Mouse (Mus musculus) mouse trophoblast stem cell (cell line): ENCODE results near the gene Gstp2.

Experiments
- in situ Hi-C, 2 experiments: fragments of 300-500 bp; cut with MseI, MboI; formaldehyde crosslinking; loops; 2 replicates in 1 of 2; 3 replicates in 1 of 2; pipeline ENCODE4 v1.15.1; 2025

The Gstp2 gene

GRCm38 (mm10) chr19:4045966-4046865, at the start of gene Gstp2:
TSS of gene Gstp2 (minus strand) at chr19:4046023.
- in situ Hi-C loops: no loop called here

- in situ Hi-C loops: no loop called here
Measured at GRCm38 (mm10) chr19:4094774-4095303, 49.0 kb upstream of the Gstp2 start.

GRCm38 (mm10) chr19:4094348-4094747, 48.5 kb upstream of the Gstp2 start:
- in situ Hi-C loops: no loop called here

- in situ Hi-C loops: no loop called here
Measured at GRCm38 (mm10) chr19:4093772-4094171, 47.9 kb upstream of the Gstp2 start.

- in situ Hi-C loops: no loop called here
Measured at GRCm38 (mm10) chr19:4092750-4093149, 46.9 kb upstream of the Gstp2 start.

- in situ Hi-C loops: no loop called here
Measured at GRCm38 (mm10) chr19:4091383-4091782, 45.6 kb upstream of the Gstp2 start.

DNA sequence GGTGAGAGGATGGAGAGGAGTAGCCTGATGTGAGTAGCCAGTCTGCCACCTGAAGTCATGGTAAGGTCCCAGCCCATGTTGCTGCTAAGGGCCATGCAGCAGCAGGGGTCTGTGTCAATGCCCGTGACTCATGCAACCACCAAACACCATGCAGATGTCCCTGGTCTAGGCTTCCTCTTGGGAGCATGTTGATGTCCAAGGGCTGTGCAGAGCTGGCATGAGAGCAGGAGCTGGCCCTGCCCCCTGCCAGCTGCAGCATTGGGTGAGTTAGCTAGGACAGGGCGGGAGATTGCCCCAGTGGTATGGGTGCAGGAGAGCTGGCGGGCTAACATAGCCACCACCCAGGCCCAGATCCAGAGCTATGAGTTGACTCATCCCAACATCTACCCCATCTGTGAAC, 44.6 kb upstream of the Gstp2 start:
- in situ Hi-C loops: no loop called here

GRCm38 (mm10) chr19:4089128-4089527, 43.3 kb upstream of the Gstp2 start:
- in situ Hi-C loops: loop anchor here (5.0 kb wide), 1 partner anchor 37 kb away; no protein-coding TSS in a partner anchor

DNA sequence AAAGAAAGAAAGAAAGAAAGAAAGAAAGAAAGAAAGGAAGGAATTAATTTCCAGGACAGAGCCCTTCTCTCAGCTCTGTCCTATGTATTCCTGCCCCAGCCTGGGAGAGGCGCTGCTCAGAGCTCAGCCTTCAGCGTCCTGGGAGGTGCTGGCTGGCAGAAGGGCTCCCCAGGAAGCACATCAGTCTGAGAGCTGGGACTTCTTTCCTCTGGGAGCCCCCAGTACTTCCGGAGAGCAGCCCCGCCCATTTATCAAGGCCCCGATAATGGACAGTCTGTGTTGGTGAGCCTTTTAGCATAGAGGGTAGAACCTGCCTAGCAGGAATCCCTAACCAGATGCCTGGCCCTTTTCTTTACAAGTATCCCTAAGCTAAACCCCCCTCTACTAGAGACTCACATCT, 42.3 kb upstream of the Gstp2 start:
- in situ Hi-C loops: loop anchor here (5.0 kb wide), 1 partner anchor 36 kb away; no protein-coding TSS in a partner anchor

- in situ Hi-C loops: loop anchor here (5.0 kb wide), 1 partner anchor 35 kb away; no protein-coding TSS in a partner anchor
Measured at GRCm38 (mm10) chr19:4087090-4087489, 41.3 kb upstream of the Gstp2 start.

DNA sequence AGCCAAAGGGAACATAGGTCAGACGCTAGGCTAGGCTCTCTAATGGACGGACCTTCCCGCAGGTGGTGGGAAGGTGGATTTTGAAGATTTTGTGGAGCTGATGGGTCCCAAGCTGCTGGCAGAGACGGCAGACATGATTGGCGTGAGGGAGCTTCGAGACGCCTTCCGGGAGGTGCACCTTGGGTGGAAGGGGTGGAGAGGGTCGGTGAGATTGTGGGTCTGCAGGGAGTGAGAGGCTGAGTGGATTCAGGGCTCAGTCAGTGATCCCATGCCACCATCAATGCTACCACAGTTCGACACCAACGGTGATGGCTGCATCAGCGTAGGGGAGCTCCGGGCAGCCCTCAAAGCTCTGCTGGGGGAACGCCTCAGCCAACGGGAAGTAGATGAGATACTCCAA, 40.3 kb upstream of the Gstp2 start:
- in situ Hi-C loops: loop anchor here (5.0 kb wide), 1 partner anchor 34 kb away; no protein-coding TSS in a partner anchor

DNA sequence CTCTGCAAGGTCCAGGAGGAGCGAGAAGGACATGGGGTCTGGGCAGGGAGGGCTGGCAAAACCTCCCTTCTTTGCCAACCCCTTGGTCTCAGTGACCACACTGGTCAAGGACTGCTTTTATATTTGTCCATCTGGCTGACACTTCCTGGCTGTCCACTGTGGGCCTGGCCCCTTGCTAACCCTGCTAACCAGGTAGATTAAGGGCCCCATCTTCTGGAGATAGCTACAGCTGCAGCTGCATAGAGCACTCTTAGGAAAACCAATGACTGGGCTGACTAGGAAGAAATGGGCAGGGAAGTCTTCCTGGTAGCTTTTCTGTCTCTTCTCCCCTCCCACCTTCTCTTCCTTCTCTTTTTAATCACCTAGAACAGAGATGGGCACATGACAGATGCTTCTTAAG, 39.2 kb upstream of the Gstp2 start:
- in situ Hi-C loops: loop anchor here (5.0 kb wide), 1 partner anchor 33 kb away; no protein-coding TSS in a partner anchor

DNA sequence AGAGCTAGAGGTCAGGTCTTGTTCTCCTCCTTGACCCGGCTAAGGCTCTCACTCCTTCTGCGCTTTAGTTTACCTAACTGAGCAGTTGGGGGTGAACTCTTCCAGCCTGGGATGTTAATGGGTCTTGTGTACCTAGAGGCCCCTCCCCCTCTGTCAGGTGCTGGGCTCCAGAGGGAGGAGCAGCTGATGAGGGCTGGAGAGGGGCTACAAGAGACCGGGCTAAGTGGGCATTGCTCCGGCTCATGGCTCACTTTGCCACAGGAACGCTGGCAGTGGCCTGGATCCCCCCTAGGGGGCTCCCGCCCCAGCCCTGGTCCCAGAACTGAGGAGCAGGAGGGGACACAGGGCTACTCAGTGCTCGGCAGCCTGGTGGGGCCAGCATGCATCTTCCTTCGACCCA, 38.0 kb upstream of the Gstp2 start:
- in situ Hi-C loops: no loop called here

DNA sequence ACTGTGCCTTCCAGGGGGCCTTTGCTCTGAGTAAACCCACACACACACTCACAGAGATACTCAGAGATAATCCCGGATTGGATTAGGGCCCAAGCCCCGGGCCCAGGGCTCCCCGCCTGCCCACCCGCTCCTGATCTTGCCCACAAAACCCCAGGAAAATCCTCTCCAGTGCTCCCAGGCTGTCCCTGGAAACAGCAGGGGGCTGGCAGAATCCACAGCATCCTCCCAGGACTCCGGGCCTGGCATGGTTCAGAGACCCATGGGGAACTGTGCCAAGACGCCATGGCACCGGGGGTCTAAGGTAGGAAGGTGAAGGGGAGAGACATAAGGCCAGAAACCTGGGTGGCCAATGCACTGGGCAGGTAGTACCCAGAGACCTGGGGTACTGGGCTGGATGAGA, 37.5 kb upstream of the Gstp2 start:
- in situ Hi-C loops: no loop called here

DNA sequence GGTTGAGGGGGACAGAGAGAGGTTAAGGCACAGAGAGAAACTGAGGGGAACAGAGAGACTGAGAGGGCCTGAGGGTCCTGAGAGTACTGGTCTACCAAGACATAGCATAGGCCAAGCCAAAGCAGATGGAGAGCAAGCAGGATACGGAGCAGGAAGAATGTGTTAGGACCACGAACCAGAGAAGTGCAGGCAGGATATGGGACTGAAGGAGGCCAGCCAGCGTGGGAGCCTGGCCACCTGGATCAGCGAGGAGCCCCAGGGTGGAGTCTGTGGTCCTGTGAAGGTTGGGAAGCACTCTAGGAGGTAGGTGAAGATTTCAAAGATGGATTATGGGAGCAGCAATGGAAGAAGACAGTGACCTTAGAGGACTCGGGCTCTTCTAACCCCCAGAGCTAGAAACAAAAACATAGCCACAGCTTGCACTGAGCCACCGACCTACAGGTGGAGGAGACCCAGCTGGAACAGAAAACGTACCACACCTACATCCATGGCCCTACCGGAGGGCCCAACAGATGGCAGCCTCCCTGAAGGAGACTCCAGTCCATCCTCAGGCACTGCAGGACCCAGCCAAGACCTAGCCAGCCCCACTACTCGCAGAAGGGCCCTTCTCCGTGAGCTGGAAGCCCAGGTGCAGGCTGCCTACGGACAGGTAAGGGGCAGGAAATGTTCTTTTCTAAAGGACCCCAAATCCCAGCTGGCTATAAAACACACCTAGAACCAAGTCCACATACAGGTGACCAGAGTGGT, 36.6 kb upstream of the Gstp2 start:
- in situ Hi-C loops: no loop called here

DNA sequence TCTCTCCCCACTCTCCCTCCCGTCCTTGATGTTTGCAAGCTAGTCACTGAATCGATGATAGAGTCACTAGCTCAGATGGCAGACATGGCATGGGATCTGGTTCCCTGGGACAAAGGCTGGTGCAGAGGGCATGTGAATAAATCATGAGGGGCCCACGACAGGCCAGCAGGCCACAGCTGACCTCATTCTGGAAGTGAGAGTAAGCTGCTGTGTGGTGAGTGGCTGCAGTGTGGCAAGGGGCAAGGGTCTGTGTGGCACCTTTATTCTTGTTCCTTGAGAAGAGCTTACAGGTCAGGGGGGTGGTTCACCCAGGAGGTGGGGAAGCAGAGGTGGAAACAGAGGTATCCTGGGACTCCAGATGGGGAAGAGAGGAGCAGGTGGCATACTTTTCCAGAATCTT, 35.6 kb upstream of the Gstp2 start, which contains the start of gene Cabp2:
TSS of gene Cabp2 (plus strand) at position 185 of the 400 bp plus-strand sequence.
- in situ Hi-C loops: no loop called here

- in situ Hi-C loops: no loop called here
Measured at GRCm38 (mm10) chr19:4080511-4081009, 34.7 kb upstream of the Gstp2 start.

- in situ Hi-C loops: no loop called here
Measured at GRCm38 (mm10) chr19:4079594-4079993, 33.8 kb upstream of the Gstp2 start.

- in situ Hi-C loops: no loop called here
Measured at GRCm38 (mm10) chr19:4075531-4075930, 29.7 kb upstream of the Gstp2 start.

DNA sequence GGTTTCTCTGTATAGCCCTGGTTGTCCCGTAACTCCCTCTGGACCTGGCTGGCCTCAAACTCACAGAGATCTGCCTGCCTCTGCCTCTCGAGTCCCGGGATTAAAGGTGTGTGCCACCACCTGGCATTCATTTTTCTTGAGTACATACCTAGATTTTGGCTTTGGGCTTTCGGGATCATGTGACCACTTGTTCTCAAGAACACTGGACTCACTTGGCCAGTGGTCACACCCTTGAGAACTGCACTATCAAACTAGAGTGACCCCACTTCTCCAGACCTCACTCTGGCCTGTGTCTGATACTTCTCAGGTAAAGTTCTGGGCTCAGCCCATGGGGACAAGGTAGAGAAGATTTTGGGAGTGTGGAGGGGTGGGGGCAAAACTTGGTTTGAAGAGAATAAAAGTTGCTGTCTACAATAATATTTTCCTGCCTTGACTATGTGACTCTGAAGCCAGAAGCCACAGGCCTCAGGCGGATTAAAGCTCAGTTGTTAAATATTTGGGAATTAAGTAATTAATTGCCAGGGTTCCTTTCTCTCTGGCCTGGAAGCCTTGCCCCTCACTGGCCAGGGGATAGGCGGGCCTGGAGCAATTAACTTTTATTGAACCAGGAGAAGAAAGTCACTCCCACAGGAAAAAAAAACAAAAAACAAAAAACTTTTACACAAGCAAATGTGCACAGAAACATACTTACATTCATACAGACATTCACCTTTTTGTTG, 27.0 kb upstream of the Gstp2 start:
- in situ Hi-C loops: no loop called here

DNA sequence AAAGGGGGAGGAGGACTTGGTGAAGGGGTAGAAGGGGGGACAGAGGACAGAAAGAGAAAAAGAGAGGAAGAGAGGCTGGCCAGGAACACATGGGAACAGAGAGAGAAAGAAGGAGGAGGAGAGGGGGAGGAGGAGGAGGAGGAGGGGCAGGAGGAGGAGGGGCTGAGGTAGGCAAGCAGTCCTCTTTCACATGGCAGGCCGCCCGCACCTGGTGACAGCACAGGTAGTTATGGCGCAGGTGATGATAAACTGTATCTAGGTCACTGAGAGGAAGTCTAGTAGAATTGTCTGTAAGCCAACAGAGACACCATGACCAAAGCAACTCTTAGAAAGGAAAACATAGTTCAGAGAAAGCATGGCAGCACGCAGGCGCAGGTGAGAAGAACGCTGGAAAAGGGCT, 25.6 kb upstream of the Gstp2 start:
- in situ Hi-C loops: no loop called here
